Mouse (Mus musculus) left cerebral cortex, postnatal 4 days (tissue): ENCODE data around the gene Zfp239. TPM values are rescaled to one million over a fixed set of nuclear protein-coding genes. Genes with fewer than 3 reads are reported as not detected.
"Not testable (repeated sequence)": the region's sequence is repeated elsewhere in the genome, so short reads cannot be mapped to it uniquely, and the experiment has no call there.

ENCODE experiments used
- DNase-seq: peaks from one replicate; pipeline ENCODE4 v3.0.0-alpha.2; 2022
- intact Hi-C: fragments of 180-260 bp; cut with DNase I; formaldehyde crosslinking; loops from one replicate; pipeline ENCODE4 v1.15.1; 2025
- total RNA-seq, 2 experiments: library from RNA; stranded (reverse); gene quantifications; 2 replicates each; pipeline ENCODE4 v1.2.3; 2021

Gene Zfp239
- 10 to 100 TPM; 21.3 to 22.8 TPM for total RNA-seq

- no peak for DNase-seq
- intact Hi-C loops: no loop called here
These were observed at the start of gene Zfp239 for GRCm38 (mm10) chr6:117861848-117862247. Zfp239 (plus strand) TSS chr6:117862100.

GRCm38 (mm10) chr6:117814681-117815080 lies 47.2 kb upstream of the Zfp239 start:
- intact Hi-C loops: no loop called here
- DNase-seq: no peak

- DNase-seq: no peak
- intact Hi-C loops: no loop called here
These were observed 44.8 kb upstream of the Zfp239 start for GRCm38 (mm10) chr6:117817108-117817541.

- peak; percentile 77 for DNase-seq
- intact Hi-C loops: no loop called here
These were observed 41.6 kb upstream of the Zfp239 start for GRCm38 (mm10) chr6:117820327-117820726.

GRCm38 (mm10) chr6:117825369-117825768 lies 36.5 kb upstream of the Zfp239 start:
- peak; percentile 82 for DNase-seq

GRCm38 (mm10) chr6:117828273-117828672 lies 33.6 kb upstream of the Zfp239 start:
- intact Hi-C loops: loop anchor here (5.0 kb wide), 3 partner anchors 71 to 1176 kb away; partner anchors contain the start of gene Depp1
- peak; percentile 73 for DNase-seq

More at GRCm38 (mm10) chr6:117825369-117825768, 36.5 kb upstream of the Zfp239 start:
- intact Hi-C loops: loop anchor here (5.0 kb wide), 3 partner anchors 68 to 1173 kb away; partner anchors contain the start of gene Depp1

- peak; percentile 97 for DNase-seq
- intact Hi-C loops: no loop called here
These were observed 21.0 kb upstream of the Zfp239 start, which contains the start of gene Zfp637 for GRCm38 (mm10) chr6:117840686-117841510. Zfp637 (plus strand) TSS chr6:117841180.

- no peak for DNase-seq
- intact Hi-C loops: no loop called here
These were observed 20.4 kb upstream of the Zfp239 start for GRCm38 (mm10) chr6:117841511-117841955.

- intact Hi-C loops: no loop called here
- no peak for DNase-seq
These were observed 17.3 kb upstream of the Zfp239 start for GRCm38 (mm10) chr6:117844597-117844996.

GRCm38 (mm10) chr6:117846671-117847070 lies 15.2 kb upstream of the Zfp239 start:
- intact Hi-C loops, DNase-seq: not testable (repeated sequence)

- intact Hi-C loops: no loop called here
- DNase-seq: no peak
These were observed 14.1 kb upstream of the Zfp239 start for GRCm38 (mm10) chr6:117847772-117848171.

GRCm38 (mm10) chr6:117848577-117848976 lies 13.3 kb upstream of the Zfp239 start:
- DNase-seq: no peak
- intact Hi-C loops: no loop called here

- no peak for DNase-seq
- intact Hi-C loops: loop anchor here (10.0 kb wide), 1 partner anchor 243 kb away; no protein-coding TSS in a partner anchor
These were observed 10.2 kb upstream of the Zfp239 start for GRCm38 (mm10) chr6:117851747-117852146.

GRCm38 (mm10) chr6:117857990-117858389 lies 3.9 kb upstream of the Zfp239 start:
- intact Hi-C loops: loop anchor here (10.0 kb wide), 1 partner anchor 237 kb away; no protein-coding TSS in a partner anchor
- no peak for DNase-seq

- DNase-seq: no peak
- intact Hi-C loops: no loop called here
These were observed 565 bp downstream of the Zfp239 start for GRCm38 (mm10) chr6:117862465-117862864.

GRCm38 (mm10) chr6:117862899-117863620 lies 1.2 kb downstream of the Zfp239 start:
- peak; percentile 67 for DNase-seq
- intact Hi-C loops: no loop called here

GRCm38 (mm10) chr6:117863751-117864150 lies 1.9 kb downstream of the Zfp239 start:
- intact Hi-C loops: no loop called here
- DNase-seq: no peak

- no peak for DNase-seq
- intact Hi-C loops: no loop called here
These were observed 6.3 kb downstream of the Zfp239 start for GRCm38 (mm10) chr6:117868187-117868586.

GRCm38 (mm10) chr6:117871034-117871433 lies 9.1 kb downstream of the Zfp239 start:
- intact Hi-C loops: no loop called here
- DNase-seq: no peak

GRCm38 (mm10) chr6:117873450-117873849 lies 11.6 kb downstream of the Zfp239 start:
- DNase-seq, intact Hi-C loops: not testable (repeated sequence)

GRCm38 (mm10) chr6:117874621-117875281 lies 12.9 kb downstream of the Zfp239 start:
- no peak for DNase-seq
- intact Hi-C loops: no loop called here
